Mouse (Mus musculus): ENCODE results near the gene Arsa. TPM values are rescaled to one million over a fixed set of nuclear protein-coding genes. Genes with fewer than 3 reads are reported as not detected.

The Arsa gene
- polyA plus RNA-seq, 1 experiment from 2014 or later: 5.0 TPM

- whole genome bisulfite sequencing (ENCODE audit: insufficient replicate concordance): 64% methylated on average over 7 of the region's 7 CpGs
- no peak overlapping the region for H3K27ac ChIP-seq (ENCODE audit: low read length)
- no peak for ATAC-seq (ENCODE audit: low read depth)
- no peaks in the 10 kb centered on the region for H3K4me1 ChIP-seq (ENCODE audit: control insufficient read depth, low read depth, low read length)
- no peaks in the 10 kb centered on the region for H3K36me3 ChIP-seq (ENCODE audit: control insufficient read depth, insufficient read depth)
- H3K9me3 ChIP-seq (replicated peaks; ENCODE audit: control insufficient read depth, low read length): no peaks in the 10 kb centered on the region
- no peak overlapping the region for H3K4me2 ChIP-seq (ENCODE audit: low read depth, low read length)
- no peak overlapping the region for H3K9ac ChIP-seq (ENCODE audit: low read depth, low read length)
- H3K4me3 ChIP-seq (ENCODE audit: low read depth, low read length): no peak overlapping the region
- peaks cover 6% of the 10 kb centered on the region for H3K27me3 ChIP-seq (ENCODE audit: control insufficient read depth, insufficient read depth, low read depth, low read length)
Measured at GRCm38 (mm10) chr15:89521951-89522350, 44.7 kb upstream of the Arsa start.

GRCm38 (mm10) chr15:89512679-89513078 is 35.5 kb upstream of the Arsa start:
- Histone ChIP-seq H3K4me2 (ENCODE audit: low read depth, low read length) (peak overlapping the region; percentile 8; the same call in 1 of the 2 replicates), H3K9ac (ENCODE audit: low read depth, low read length) (no peak overlapping the region), H3K4me3 (ENCODE audit: low read depth, low read length) (no peak overlapping the region), H3K27me3 (ENCODE audit: control insufficient read depth, insufficient read depth, low read depth, low read length) (no peaks in the 10 kb centered on the region), H3K9me3 (replicated peaks; ENCODE audit: control insufficient read depth, low read length) (no peaks in the 10 kb centered on the region), H3K27ac (ENCODE audit: low read length) (no peak overlapping the region), H3K36me3 (ENCODE audit: control insufficient read depth, insufficient read depth) (no peaks in the 10 kb centered on the region), H3K4me1 (ENCODE audit: control insufficient read depth, low read depth, low read length) (peaks cover 2% of the 10 kb centered on the region; the same call in 1 of the 2 replicates)
- ATAC-seq (ENCODE audit: low read depth): peak; percentile 69
- WGBS (ENCODE audit: insufficient replicate concordance): 18% methylated on average over 4 of the region's 4 CpGs

GRCm38 (mm10) chr15:89507751-89508150 is 30.5 kb upstream of the Arsa start:
- H3K4me1 ChIP-seq (ENCODE audit: control insufficient read depth, low read depth, low read length): peaks cover 2% of the 10 kb centered on the region; the same call in 1 of the 2 replicates
- H3K4me3 ChIP-seq (ENCODE audit: low read depth, low read length): no peak overlapping the region
- H3K9ac ChIP-seq (ENCODE audit: low read depth, low read length): no peak overlapping the region
- 65% methylated on average over 8 of the region's 8 CpGs for WGBS (ENCODE audit: insufficient replicate concordance)
- no peaks in the 10 kb centered on the region for H3K36me3 ChIP-seq (ENCODE audit: control insufficient read depth, insufficient read depth)
- no peak for ATAC-seq (ENCODE audit: low read depth)
- H3K4me2 ChIP-seq (ENCODE audit: low read depth, low read length): no peak overlapping the region
- no peaks in the 10 kb centered on the region for H3K9me3 ChIP-seq (replicated peaks; ENCODE audit: control insufficient read depth, low read length)
- no peaks in the 10 kb centered on the region for H3K27me3 ChIP-seq (ENCODE audit: control insufficient read depth, insufficient read depth, low read depth, low read length)
- H3K27ac ChIP-seq (ENCODE audit: low read length): no peak overlapping the region

DNA sequence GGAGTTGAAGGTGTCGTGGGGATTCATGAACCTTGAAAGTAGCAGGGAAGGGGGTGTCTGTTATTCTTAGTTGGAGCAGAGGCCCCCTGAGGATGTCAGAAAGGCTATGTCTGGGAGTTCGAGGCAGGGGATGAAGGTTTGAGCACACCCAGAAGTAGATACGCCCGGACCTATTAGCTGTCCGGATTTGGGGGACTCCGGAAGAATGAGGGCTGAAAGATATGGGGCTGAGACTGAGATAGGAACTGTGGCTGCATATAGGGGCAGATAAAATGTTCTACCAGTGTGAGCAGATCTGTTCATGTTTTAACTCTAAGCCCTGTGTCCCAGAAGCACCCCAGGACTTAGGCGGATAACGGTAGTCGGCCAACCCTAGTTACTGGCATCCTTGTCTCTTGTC is 27.6 kb upstream of the Arsa start:
- Histone ChIP-seq H3K27me3 (ENCODE audit: control insufficient read depth, insufficient read depth, low read depth, low read length) (peaks cover 10% of the 10 kb centered on the region), H3K4me3 (ENCODE audit: low read depth, low read length) (no peak overlapping the region), H3K27ac (ENCODE audit: low read length) (no peak overlapping the region), H3K4me1 (ENCODE audit: control insufficient read depth, low read depth, low read length) (peaks cover 9% of the 10 kb centered on the region), H3K9ac (ENCODE audit: low read depth, low read length) (no peak overlapping the region), H3K36me3 (ENCODE audit: control insufficient read depth, insufficient read depth) (no peaks in the 10 kb centered on the region), H3K9me3 (replicated peaks; ENCODE audit: control insufficient read depth, low read length) (no peaks in the 10 kb centered on the region), H3K4me2 (ENCODE audit: low read depth, low read length) (no peak overlapping the region)
- no peak for ATAC-seq (ENCODE audit: low read depth)
- WGBS (ENCODE audit: insufficient replicate concordance): 68% methylated on average over 9 of the region's 9 CpGs

DNA sequence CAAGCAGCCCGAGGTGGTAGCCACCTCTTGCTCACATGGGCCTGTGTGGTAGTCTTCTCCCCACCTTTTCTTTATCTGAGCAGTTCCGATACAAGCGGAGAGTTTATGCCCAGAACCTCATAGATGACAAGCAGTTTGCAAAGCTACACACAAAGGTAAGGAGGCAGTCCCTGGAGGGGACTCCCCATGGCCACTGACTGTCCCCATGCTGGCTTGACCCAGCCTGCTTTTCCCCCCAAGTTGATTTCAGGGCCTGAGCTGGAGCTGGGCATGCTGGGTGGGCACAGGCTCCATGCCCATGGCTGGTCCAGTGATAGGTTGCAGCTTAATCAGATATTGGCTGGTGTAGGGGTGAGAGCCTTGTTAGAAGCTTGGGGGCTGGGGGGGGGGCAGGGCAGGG is 24.1 kb upstream of the Arsa start:
- peaks cover 39% of the 10 kb centered on the region for H3K27me3 ChIP-seq (ENCODE audit: control insufficient read depth, insufficient read depth, low read depth, low read length)

DNA sequence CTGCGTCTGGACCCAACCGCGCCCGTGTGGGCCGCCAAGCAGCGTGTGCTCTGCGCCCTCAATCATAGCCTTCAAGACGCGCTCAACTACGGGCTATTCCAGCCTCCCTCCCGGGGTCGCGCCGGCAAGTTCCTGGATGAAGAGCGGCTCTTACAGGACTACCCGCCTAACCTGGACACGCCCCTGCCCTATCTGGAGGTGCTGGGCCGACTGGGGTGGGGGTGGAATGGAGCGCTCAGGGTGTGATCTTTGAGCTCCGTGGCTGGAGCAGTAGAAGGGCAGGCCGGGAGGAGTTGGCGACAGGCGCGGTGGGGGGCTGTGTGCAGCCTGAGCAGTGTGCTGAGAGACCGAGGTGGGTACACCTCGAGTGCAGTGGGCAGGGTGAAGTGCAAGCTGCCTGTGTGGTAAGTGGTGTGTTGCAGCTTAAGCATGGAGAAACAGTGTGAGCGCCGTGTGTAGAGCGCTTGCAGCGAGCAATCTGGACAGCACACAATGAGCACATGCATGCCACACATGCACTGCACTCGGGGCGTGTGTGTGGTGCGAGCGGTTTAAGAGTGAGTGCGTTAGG is 23.1 kb upstream of the Arsa start:
- peaks cover 21% of the 10 kb centered on the region for H3K4me1 ChIP-seq (ENCODE audit: control insufficient read depth, low read depth, low read length)
- H3K36me3 ChIP-seq (ENCODE audit: control insufficient read depth, insufficient read depth): no peaks in the 10 kb centered on the region
- peak overlapping the region; percentile 66 for H3K4me3 ChIP-seq (ENCODE audit: low read depth, low read length)
- H3K27me3 ChIP-seq (ENCODE audit: control insufficient read depth, insufficient read depth, low read depth, low read length): peaks cover 39% of the 10 kb centered on the region
- H3K4me2 ChIP-seq (ENCODE audit: low read depth, low read length): peak overlapping the region; percentile 89
- H3K27ac ChIP-seq (ENCODE audit: low read length): no peak overlapping the region
- peak; percentile 50; the same call in 1 of the 2 replicates for ATAC-seq (ENCODE audit: low read depth)
- H3K9ac ChIP-seq (ENCODE audit: low read depth, low read length): peak overlapping the region; percentile 47; the same call in 1 of the 2 replicates
- H3K9me3 ChIP-seq (replicated peaks; ENCODE audit: control insufficient read depth, low read length): no peaks in the 10 kb centered on the region
- 7% methylated on average over 35 of the region's 35 CpGs for WGBS (ENCODE audit: insufficient replicate concordance)

More for the DNA sequence above, 24.1 kb upstream of the Arsa start:
- ATAC-seq (ENCODE audit: low read depth): no peak
- Histone ChIP-seq H3K9me3 (replicated peaks; ENCODE audit: control insufficient read depth, low read length) (no peaks in the 10 kb centered on the region), H3K9ac (ENCODE audit: low read depth, low read length) (no peak overlapping the region), H3K36me3 (ENCODE audit: control insufficient read depth, insufficient read depth) (no peaks in the 10 kb centered on the region), H3K4me3 (ENCODE audit: low read depth, low read length) (no peak overlapping the region), H3K4me2 (ENCODE audit: low read depth, low read length) (no peak overlapping the region), H3K4me1 (ENCODE audit: control insufficient read depth, low read depth, low read length) (peaks cover 21% of the 10 kb centered on the region), H3K27ac (ENCODE audit: low read length) (no peak overlapping the region)
- 58% methylated on average over 3 of the region's 3 CpGs for WGBS (ENCODE audit: insufficient replicate concordance)

GRCm38 (mm10) chr15:89499784-89500220 is 22.6 kb upstream of the Arsa start:
- H3K36me3 ChIP-seq (ENCODE audit: control insufficient read depth, insufficient read depth): no peaks in the 10 kb centered on the region
- H3K4me3 ChIP-seq (ENCODE audit: low read depth, low read length): peak overlapping the region; percentile 66
- H3K4me2 ChIP-seq (ENCODE audit: low read depth, low read length): peak overlapping the region; percentile 89
- ATAC-seq (ENCODE audit: low read depth): peak; percentile 53
- H3K9ac ChIP-seq (ENCODE audit: low read depth, low read length): peak overlapping the region; percentile 47
- peaks cover 39% of the 10 kb centered on the region for H3K27me3 ChIP-seq (ENCODE audit: control insufficient read depth, insufficient read depth, low read depth, low read length)
- peaks cover 21% of the 10 kb centered on the region for H3K4me1 ChIP-seq (ENCODE audit: control insufficient read depth, low read depth, low read length)
- no peak overlapping the region for H3K27ac ChIP-seq (ENCODE audit: low read length)
- under 1% methylated on average over 52 of the region's 60 CpGs for WGBS (ENCODE audit: insufficient replicate concordance)
- H3K9me3 ChIP-seq (replicated peaks; ENCODE audit: control insufficient read depth, low read length): no peaks in the 10 kb centered on the region

DNA sequence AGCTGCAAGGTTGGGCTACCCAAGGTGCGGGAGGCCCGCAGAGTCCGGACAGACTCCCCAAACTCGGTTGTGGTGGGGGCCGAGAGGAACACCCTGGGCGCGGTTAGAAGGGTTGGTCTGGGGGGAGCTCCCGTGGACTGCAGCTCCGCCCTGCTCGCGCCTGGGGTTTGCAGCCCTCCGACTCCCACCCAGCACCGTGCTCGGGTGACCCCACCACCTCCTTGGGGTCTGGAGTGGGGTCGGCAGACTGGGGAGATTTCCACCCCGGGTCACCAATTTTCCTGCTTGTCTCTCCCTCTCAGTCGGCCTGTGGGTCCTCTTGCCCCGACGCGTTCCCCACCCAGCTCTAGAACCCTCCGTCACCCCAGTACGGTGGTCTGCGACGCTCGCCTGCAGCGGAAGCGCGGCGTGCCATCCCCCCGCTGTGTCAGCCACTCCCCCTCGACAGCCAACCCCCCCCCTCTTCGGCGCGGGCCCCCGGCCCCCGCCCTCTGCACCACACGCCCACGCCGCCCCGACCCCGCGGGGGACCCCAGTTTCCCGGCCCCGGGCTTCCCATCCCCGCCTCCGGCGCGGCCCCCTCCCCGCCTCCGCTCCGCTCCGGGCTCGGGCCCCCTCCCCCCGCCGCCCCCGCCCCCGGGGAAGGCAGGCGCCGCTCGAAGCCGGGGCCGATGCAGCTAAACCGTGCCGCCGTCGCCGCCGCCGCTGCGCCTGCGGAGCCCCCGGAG is 21.9 kb upstream of the Arsa start, which contains the start of gene Shank3:
Shank3 (plus strand) TSS at position 663 of the 728 bp plus-strand sequence.
- peaks cover 39% of the 10 kb centered on the region for H3K27me3 ChIP-seq (ENCODE audit: control insufficient read depth, insufficient read depth, low read depth, low read length)
- no peak for ATAC-seq (ENCODE audit: low read depth)

More for the DNA sequence above, 21.9 kb upstream of the Arsa start, which contains the start of gene Shank3:
- no peaks in the 10 kb centered on the region for H3K36me3 ChIP-seq (ENCODE audit: control insufficient read depth, insufficient read depth)
- peak within 1 kb of the TSS; percentile 66 for H3K4me3 ChIP-seq (ENCODE audit: low read depth, low read length)
- under 1% methylated on average over 31 of the region's 72 CpGs for WGBS (ENCODE audit: insufficient replicate concordance)
- no peaks in the 10 kb centered on the region for H3K9me3 ChIP-seq (replicated peaks; ENCODE audit: control insufficient read depth, low read length)
- peak within 1 kb of the TSS; percentile 47 for H3K9ac ChIP-seq (ENCODE audit: low read depth, low read length)
- H3K27ac ChIP-seq (ENCODE audit: low read length): no peak within 1 kb of the TSS
- H3K4me2 ChIP-seq (ENCODE audit: low read depth, low read length): peak within 1 kb of the TSS; percentile 89
- H3K4me1 ChIP-seq (ENCODE audit: control insufficient read depth, low read depth, low read length): peaks cover 21% of the 10 kb centered on the region
